Mouse (Mus musculus) cerebellum, postnatal 36 days (tissue): ENCODE measurements around the gene Gna15.

Experiments used
- DNase-seq, 2 experiments: peaks; one replicate each; pipeline ENCODE4 v3.0.0; 2021 to 2022; ENCODE audit warnings: mixed read lengths in 2 of 2

The Gna15 gene

DNA sequence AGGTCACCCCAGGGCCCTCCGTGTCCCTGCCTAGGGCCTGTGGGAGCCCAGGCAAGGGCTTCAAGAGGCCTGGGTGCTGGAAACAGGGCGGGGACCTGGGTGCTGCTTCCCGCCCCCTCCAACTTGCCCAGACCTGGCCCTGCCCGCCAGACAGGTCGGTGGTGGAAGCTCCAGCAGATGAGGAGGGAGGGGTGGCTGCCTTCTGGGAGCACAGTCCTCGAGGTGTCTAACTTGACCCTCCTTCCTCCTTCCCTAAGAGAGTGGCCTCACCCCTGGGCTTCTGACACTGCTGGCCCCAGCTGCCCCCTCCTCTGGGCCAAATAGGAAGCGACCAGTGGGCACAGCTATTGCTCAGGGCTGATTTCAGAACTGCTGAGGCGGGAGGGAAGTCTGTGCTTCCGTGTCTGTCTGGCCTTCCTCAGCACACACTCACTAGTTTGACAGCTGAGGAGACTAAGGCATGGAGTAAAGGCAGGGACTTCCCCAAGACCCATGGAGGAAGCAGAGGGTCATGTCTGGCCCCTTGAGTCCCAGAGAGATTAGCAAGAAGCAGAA lies at the start of gene Gna15:
Gene Gna15, minus strand, starts transcription at position 175 of the 555 bp plus-strand sequence.
- DNase-seq, result no peak

- DNase-seq, result peak in 1 of 2 experiments; percentile 22
These were observed 49.0 kb upstream of the Gna15 start for GRCm38 (mm10) chr10:81572975-81573374.

GRCm38 (mm10) chr10:81572133-81572671 lies 48.2 kb upstream of the Gna15 start:
- no peak for DNase-seq

DNA sequence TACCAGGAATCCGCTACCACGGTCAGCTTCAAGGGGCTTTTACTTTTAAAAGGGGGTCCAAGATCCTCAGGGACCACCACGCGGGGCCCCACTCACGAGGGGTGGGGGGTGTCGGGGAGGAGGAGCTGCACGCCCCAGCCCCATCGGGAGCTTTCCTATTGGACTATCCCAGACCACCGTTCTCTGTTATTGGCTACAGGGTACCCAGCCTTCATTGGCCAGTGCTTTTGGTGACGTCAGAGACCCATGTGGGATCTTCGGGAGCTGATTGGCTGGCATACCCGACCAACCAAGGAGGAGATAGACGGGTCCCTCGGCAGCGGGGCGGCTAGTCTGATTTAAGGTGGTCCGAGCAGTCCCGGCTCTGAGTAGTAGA lies 47.5 kb upstream of the Gna15 start:
- peak; percentile 98 to 99 for DNase-seq

- peak; percentile 96 to 97 for DNase-seq
These were observed 46.9 kb upstream of the Gna15 start for GRCm38 (mm10) chr10:81570831-81571500.

GRCm38 (mm10) chr10:81570238-81570800 lies 46.3 kb upstream of the Gna15 start:
- DNase-seq, result no peak

- DNase-seq, result no peak
These were observed 45.6 kb upstream of the Gna15 start for GRCm38 (mm10) chr10:81569507-81570237.

- no peak for DNase-seq
These were observed 44.6 kb upstream of the Gna15 start for GRCm38 (mm10) chr10:81568381-81569191.

- DNase-seq, result no peak
These were observed 41.5 kb upstream of the Gna15 start for GRCm38 (mm10) chr10:81565257-81566228.

GRCm38 (mm10) chr10:81564734-81565133 lies 40.7 kb upstream of the Gna15 start:
- peak; percentile 70 to 78 for DNase-seq

GRCm38 (mm10) chr10:81564216-81564615 lies 40.2 kb upstream of the Gna15 start:
- DNase-seq, result peak; percentile 45 to 57

- DNase-seq, result no peak
These were observed 39.5 kb upstream of the Gna15 start for GRCm38 (mm10) chr10:81563481-81563880.

- no peak for DNase-seq
These were observed 38.4 kb upstream of the Gna15 start for GRCm38 (mm10) chr10:81562411-81562810.

GRCm38 (mm10) chr10:81560719-81561459 lies 36.9 kb upstream of the Gna15 start:
- no peak for DNase-seq

DNA sequence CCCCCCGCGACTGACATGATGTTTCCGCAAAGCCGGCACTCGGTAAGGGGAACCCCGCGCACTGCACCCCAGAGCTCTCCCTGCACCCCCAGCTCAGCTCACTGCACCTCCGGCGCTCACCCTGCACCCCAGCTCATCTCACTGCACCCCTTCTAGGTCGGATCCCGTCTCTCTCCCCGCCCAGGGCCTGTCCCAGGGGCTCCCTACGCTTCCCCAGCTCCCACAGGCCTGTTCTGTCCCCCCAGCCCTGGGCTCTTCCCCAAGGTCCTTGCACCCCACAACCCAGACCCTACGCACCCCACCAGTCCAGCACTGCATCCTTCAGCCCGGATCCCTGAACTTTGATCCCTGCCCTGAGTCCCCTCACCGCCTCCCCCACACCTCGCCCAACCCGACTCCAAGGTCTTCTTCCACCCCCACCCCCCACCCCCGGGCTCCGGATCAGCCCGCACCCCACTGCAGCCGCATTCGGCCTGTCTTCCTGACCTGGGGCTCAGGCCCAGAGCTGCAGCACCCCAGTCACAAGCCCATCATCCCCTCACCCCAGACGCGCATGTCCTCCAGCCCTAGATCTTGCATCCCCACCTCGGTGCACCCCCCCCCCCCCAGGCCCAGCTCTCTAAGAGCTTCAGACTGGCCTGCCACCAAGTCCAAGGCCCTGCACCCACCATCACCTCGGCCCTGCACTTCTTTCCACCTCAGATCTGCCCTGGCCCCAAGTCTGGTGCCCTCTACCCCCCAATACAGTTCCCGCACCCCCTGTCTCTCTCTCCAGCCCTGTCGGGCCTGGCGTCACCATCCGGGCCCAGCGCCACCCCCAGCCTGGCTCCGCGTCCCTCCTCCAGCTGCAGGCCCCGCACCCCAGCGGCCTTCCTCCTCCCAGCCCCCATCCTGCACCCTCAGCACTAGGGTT lies 35.9 kb upstream of the Gna15 start:
- peak; percentile 64 to 78 for DNase-seq

- DNase-seq, result peak; percentile 81 to 90
These were observed 35.2 kb upstream of the Gna15 start, which contains the start of gene Aes for GRCm38 (mm10) chr10:81559163-81559626. Aes (plus strand) TSS chr10:81559488.

- DNase-seq, result no peak
These were observed 33.5 kb upstream of the Gna15 start for GRCm38 (mm10) chr10:81557491-81557890.

DNA sequence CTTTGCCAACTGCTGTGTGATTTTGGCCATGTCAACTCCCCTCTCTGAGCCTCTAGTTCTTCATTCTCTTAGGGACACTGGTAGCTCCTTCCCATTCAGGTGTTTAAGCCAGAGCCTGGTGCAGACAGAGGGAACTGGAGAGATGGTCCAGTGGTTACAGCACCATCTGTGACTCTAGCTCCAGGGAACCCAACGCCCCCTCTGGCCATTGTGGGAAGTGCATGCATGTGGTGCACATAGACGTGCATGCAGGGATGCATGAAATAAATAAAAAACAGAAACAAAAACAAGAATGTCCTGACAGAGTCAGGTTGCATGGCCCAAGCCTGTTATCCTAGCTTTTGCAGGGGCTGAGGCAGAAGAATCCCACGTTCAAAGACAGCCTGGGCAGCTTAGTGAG lies 32.3 kb upstream of the Gna15 start:
- no peak for DNase-seq
